Mouse (Mus musculus) NIH3T3 (cell line): ENCODE measurements at regions not wholly inside any gene's neighbourhood (a gene's known extent, or its start where the extent isn't known, plus 50 kb on each side); places are given as distances from the start of the nearest gene placed in this dataset.
A peak's percentile ranks its signal among the peaks of the same experiment; 100 is the strongest.

Source experiments
- DNase-seq: peaks from one replicate; pipeline ENCODE4 v3.0.0-alpha.2; 2012; ENCODE audit warnings: low read depth

GRCm38 (mm10) chr14:71894811-71895210 lies 596.8 kb downstream of the Gm9195 start:
- no peak for DNase-seq

GRCm38 (mm10) chr14:71893361-71893760 lies 598.3 kb downstream of the Gm9195 start:
- DNase-seq, result peak; percentile 50

GRCm38 (mm10) chr14:71891667-71892066 lies 600.0 kb downstream of the Gm9195 start:
- DNase-seq, result no peak

- DNase-seq, result no peak
These were observed 608.8 kb downstream of the Gm9195 start for GRCm38 (mm10) chr14:71882871-71883270.

GRCm38 (mm10) chr14:71845546-71845945 lies 646.1 kb downstream of the Gm9195 start:
- DNase-seq, result no peak

GRCm38 (mm10) chr14:71808863-71809487 lies 682.7 kb downstream of the Gm9195 start:
- DNase-seq, result no peak

GRCm38 (mm10) chr14:71805624-71806023 lies 686.0 kb downstream of the Gm9195 start:
- no peak for DNase-seq

GRCm38 (mm10) chr14:71799861-71800260 lies 691.8 kb downstream of the Gm9195 start:
- no peak for DNase-seq

GRCm38 (mm10) chr14:71795713-71796112 lies 695.9 kb downstream of the Gm9195 start:
- no peak for DNase-seq

- DNase-seq, result no peak
These were observed 714.6 kb downstream of the Gm9195 start for GRCm38 (mm10) chr14:71776990-71777525.

- DNase-seq, result no peak
These were observed 724.8 kb downstream of the Gm9195 start for GRCm38 (mm10) chr14:71766856-71767255.

- no peak for DNase-seq
These were observed 763.1 kb downstream of the Gm9195 start for GRCm38 (mm10) chr14:71728542-71728941.

- DNase-seq, result peak; percentile 1
These were observed 768.1 kb downstream of the Gm9195 start for GRCm38 (mm10) chr14:71723526-71723925.

GRCm38 (mm10) chr14:71709528-71710289 lies 781.9 kb downstream of the Gm9195 start:
- no peak for DNase-seq

GRCm38 (mm10) chr14:71692752-71693437 lies 798.7 kb downstream of the Gm9195 start:
- DNase-seq, result no peak

GRCm38 (mm10) chr14:71674564-71674963 lies 817.1 kb downstream of the Gm9195 start:
- DNase-seq, result no peak

- no peak for DNase-seq
These were observed 817.8 kb downstream of the Gm9195 start for GRCm38 (mm10) chr14:71673837-71674236.

- no peak for DNase-seq
These were observed 819.2 kb downstream of the Gm9195 start for GRCm38 (mm10) chr14:71672481-71672880.

- no peak for DNase-seq
These were observed 819.6 kb downstream of the Gm9195 start for GRCm38 (mm10) chr14:71671994-71672393.

GRCm38 (mm10) chr14:71670435-71670834 lies 821.2 kb downstream of the Gm9195 start:
- peak; percentile 71 for DNase-seq

- no peak for DNase-seq
These were observed 825.0 kb downstream of the Gm9195 start for GRCm38 (mm10) chr14:71666656-71667055.

GRCm38 (mm10) chr14:71660166-71660565 lies 831.5 kb downstream of the Gm9195 start:
- no peak for DNase-seq
